Mouse (Mus musculus) embryonic facial prominence, embryonic 14.5 days (tissue): Measurements from ENCODE around the gene R3hdm4. TPM values are rescaled to one million over a fixed set of nuclear protein-coding genes. Genes with fewer than 3 reads are reported as not detected.
"Not testable (repeated sequence)": the region's sequence is repeated elsewhere in the genome, so short reads cannot be mapped to it uniquely, and the experiment has no call there.

Experiments used
- ATAC-seq: fragments of 200-750 bp; cut with Nextera tagmentation; 2 replicates; pipeline ENCODE4 v1.8.0; 2017; ENCODE audit warnings: low read depth, moderate number of reproducible peaks, moderate TSS enrichment
- DNase-seq: peaks from one replicate; pipeline ENCODE4 v3.0.0-alpha.2; 2015; ENCODE audit warnings: low spot score
- H3K27ac ChIP-seq: fragments of 300-500 bp; sonication (generic); replicated peaks from 2 replicates; pipeline ENCODE4 v1.5.1; 2014; ENCODE audit warnings: low read depth, mild to moderate bottlenecking, low read length, moderate library complexity
- H3K27me3 ChIP-seq: fragments of 300-500 bp; sonication (generic); replicated peaks from 2 replicates; pipeline ENCODE4 v1.6.1; 2014; ENCODE audit warnings: low read length; ENCODE audit not compliant: control insufficient read depth, insufficient read depth
- H3K36me3 ChIP-seq: fragments of 300-500 bp; sonication (generic); 2 replicates; pipeline ENCODE4 v1.6.1; 2014; ENCODE audit warnings: low read length, mixed read lengths; ENCODE audit not compliant: control insufficient read depth, insufficient read depth
- H3K4me1 ChIP-seq: fragments of 300-500 bp; sonication (generic); 2 replicates; pipeline ENCODE4 v1.6.1; 2014; ENCODE audit warnings: antibody characterized with exemption, low read length; ENCODE audit not compliant: control insufficient read depth, insufficient read depth
- H3K4me2 ChIP-seq: fragments of 300-500 bp; sonication (generic); 2 replicates; pipeline ENCODE4 v1.6.1; 2014; ENCODE audit warnings: low read depth, mild to moderate bottlenecking, low read length, moderate library complexity, mixed read lengths
- H3K4me3 ChIP-seq: fragments of 300-500 bp; sonication (generic); 2 replicates; pipeline ENCODE4 v1.5.1; 2014; ENCODE audit warnings: low read depth, mild to moderate bottlenecking, low read length
- H3K9ac ChIP-seq: fragments of 300-500 bp; sonication (generic); 2 replicates; pipeline ENCODE4 v1.6.1; 2014; ENCODE audit warnings: low read depth, mild to moderate bottlenecking, low read length, moderate library complexity, mixed read lengths
- H3K9me3 ChIP-seq: fragments of 300-500 bp; sonication (generic); 2 replicates; pipeline ENCODE4 v1.6.1; 2016; ENCODE audit warnings: low read length; ENCODE audit not compliant: control insufficient read depth
- WGBS: fragments of 180-500 bp; shearing (Covaris S2); extraction: QIAGEN DNeasy Blood & Tissue Kit; methylation state at CpG from one replicate; pipeline ENCODE4 v1.1.7; 2014; 5-methylcytosine and 5-hydroxymethylcytosine counted together
- polyA plus RNA-seq: library from polyadenylated mRNA; unstranded; fragments of >200 nt; fragmentation: Nextera tagmentation; extraction: Ambion mirVana; gene quantifications from 2 replicates; pipeline ENCODE4 v1.2.1, GENCODE M21; 2014

The R3hdm4 gene
- polyA plus RNA-seq, 1 experiment from 2014 or later = 114 TPM

DNA sequence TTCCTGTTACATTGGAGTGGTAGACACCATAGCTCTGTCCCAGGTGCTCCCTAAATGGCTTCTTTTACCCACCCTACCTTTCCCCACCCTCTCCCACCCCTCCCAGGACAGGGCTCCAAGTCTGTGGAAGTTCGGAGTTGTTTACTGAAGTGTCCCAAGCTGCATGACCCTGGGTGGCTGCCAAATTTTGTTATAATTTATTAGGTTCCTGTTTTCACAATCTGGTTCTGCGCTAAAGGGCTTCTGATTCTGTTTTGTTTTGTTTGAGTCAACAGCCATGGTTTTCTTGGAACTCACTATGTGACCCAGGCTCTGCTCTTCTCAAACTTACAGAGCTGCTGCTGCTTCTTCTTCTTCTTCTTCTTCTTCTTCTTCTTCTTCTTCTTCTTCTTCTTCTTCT is 31.6 kb downstream of the R3hdm4 start:
- H3K27ac ChIP-seq = no peak overlapping the region
- no peaks in the 10 kb centered on the region for H3K9me3 ChIP-seq
- DNase-seq = no peak
- H3K27me3 ChIP-seq = no peaks in the 10 kb centered on the region
- WGBS = 71% methylated on average over 2 of the region's 2 CpGs
- ATAC-seq = no peak
- H3K9ac ChIP-seq = no peak overlapping the region
- H3K4me3 ChIP-seq = no peak overlapping the region
- no peak overlapping the region for H3K4me2 ChIP-seq
- H3K36me3 ChIP-seq = no peaks in the 10 kb centered on the region
- no peaks in the 10 kb centered on the region for H3K4me1 ChIP-seq

- 83% methylated on average over 8 of the region's 8 CpGs for WGBS
- no peak for ATAC-seq
- H3K27me3 ChIP-seq = no peaks in the 10 kb centered on the region
Observed at GRCm38 (mm10) chr10:79886611-79887010, 34.4 kb downstream of the R3hdm4 start.

GRCm38 (mm10) chr10:79886054-79886453 is 35.0 kb downstream of the R3hdm4 start, which contains the start of gene Elane:
Elane (plus strand) TSS chr10:79886247.
- Histone ChIP-seq H3K4me3 (no peak within 1 kb of the TSS), H3K36me3 (no peaks in the 10 kb centered on the region), H3K27me3 (no peaks in the 10 kb centered on the region), H3K4me1 (peaks cover 7% of the 10 kb centered on the region), H3K4me2 (no peak within 1 kb of the TSS), H3K9me3 (no peaks in the 10 kb centered on the region), H3K9ac (no peak within 1 kb of the TSS), H3K27ac (no peak within 1 kb of the TSS)
- DNase-seq (no peak), ATAC-seq (no peak)
- WGBS = 73% methylated on average over 6 of the region's 6 CpGs

More at GRCm38 (mm10) chr10:79886611-79887010, 34.4 kb downstream of the R3hdm4 start:
- Histone ChIP-seq H3K36me3 (no peaks in the 10 kb centered on the region), H3K9ac (no peak overlapping the region), H3K9me3 (no peaks in the 10 kb centered on the region), H3K4me3 (no peak overlapping the region), H3K4me1 (peaks cover 7% of the 10 kb centered on the region), H3K4me2 (no peak overlapping the region), H3K27ac (no peak overlapping the region)
- DNase-seq = no peak

- H3K27me3 ChIP-seq, H3K36me3 ChIP-seq, ATAC-seq, H3K4me2 ChIP-seq, H3K4me3 ChIP-seq, DNase-seq, H3K27ac ChIP-seq, H3K9ac ChIP-seq, H3K9me3 ChIP-seq: not testable (repeated sequence)
- 77% methylated on average over 3 of the region's 3 CpGs for whole genome bisulfite sequencing
- H3K4me1 ChIP-seq = peaks cover 12% of the 10 kb centered on the region
Observed at GRCm38 (mm10) chr10:79884938-79885337, 36.1 kb downstream of the R3hdm4 start.

DNA sequence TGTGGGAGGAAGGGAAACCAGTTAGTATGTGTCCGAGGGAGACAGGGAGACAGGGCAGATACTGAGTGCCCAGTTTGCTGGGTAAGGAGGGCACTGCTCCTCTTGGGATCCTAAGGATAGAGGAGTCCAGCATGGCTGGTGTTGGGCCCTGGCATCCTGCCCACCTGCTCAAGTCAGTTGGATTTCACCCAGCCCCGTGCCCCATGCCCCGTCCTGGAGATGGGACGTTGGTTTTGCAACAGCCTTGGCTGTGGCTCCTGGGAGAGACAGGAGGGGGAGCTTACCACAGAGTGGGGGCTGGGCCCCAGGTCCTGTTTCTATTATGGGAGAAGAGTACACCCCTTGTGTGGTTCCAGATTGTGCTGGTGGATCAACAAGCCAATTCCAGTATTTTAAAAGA is 36.6 kb downstream of the R3hdm4 start:
- H3K9ac ChIP-seq = no peak overlapping the region
- H3K4me3 ChIP-seq = no peak overlapping the region
- H3K4me2 ChIP-seq = no peak overlapping the region
- no peaks in the 10 kb centered on the region for H3K36me3 ChIP-seq
- no peaks in the 10 kb centered on the region for H3K9me3 ChIP-seq
- ATAC-seq = no peak
- no peak overlapping the region for H3K27ac ChIP-seq
- H3K27me3 ChIP-seq = no peaks in the 10 kb centered on the region
- 75% methylated on average over 4 of the region's 4 CpGs for WGBS
- H3K4me1 ChIP-seq = peaks cover 12% of the 10 kb centered on the region
- no peak for DNase-seq

DNA sequence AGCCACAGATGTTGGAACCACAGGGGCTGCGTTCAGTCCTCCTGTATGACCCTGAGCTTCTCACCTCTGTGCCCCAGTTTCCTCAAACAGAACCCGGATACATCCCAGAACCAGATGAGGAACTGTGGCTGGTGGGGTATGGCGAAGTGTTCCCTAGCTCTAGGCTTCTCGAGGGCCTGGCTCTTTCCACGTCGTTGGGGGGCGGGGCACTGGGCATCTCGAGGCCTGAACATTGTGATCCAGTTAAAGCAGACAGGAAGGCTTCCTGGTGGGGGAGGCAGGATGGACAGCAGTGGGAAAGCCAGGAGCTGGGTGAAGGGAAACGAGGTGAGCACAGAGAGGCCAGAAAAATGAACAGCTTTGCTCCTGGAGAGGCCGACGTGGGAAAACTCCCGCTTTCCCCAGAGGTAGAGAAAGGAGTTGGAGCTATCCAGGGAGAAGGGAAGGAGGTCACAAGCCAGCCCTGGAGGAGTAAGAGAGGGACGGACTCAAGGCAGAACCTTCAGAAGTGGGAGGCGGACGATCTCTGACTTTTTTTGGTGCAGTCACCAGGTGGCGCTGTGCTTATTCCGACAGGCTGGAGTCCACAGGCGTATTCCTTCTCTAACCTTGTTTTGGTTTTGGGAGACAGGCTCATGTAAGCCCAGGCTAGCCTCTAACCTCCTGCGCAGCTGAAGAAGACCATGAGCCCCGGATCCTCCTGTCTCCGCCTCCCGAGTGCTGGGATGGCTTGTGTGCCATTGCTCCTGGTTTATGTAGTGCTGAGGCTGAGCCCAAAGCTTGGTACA is 37.5 kb downstream of the R3hdm4 start:
- H3K36me3 ChIP-seq = no peaks in the 10 kb centered on the region
- peak; percentile 87 for DNase-seq

GRCm38 (mm10) chr10:79881981-79882380 is 39.0 kb downstream of the R3hdm4 start:
- peak overlapping the region; percentile 46; the same call in 1 of the 2 replicates for H3K9ac ChIP-seq
- no peaks in the 10 kb centered on the region for H3K36me3 ChIP-seq
- no peak for DNase-seq
- peak overlapping the region; percentile 19 for H3K4me3 ChIP-seq
- WGBS = 10% methylated on average over 22 of the region's 22 CpGs
- ATAC-seq = no peak
- no peaks in the 10 kb centered on the region for H3K9me3 ChIP-seq
- peak overlapping the region; percentile 48 for H3K4me2 ChIP-seq
- no peaks in the 10 kb centered on the region for H3K27me3 ChIP-seq
- no peak overlapping the region for H3K27ac ChIP-seq
- peaks cover 12% of the 10 kb centered on the region for H3K4me1 ChIP-seq

More for the DNA sequence above, 37.5 kb downstream of the R3hdm4 start:
- H3K27ac ChIP-seq = no peak overlapping the region
- no peak overlapping the region for H3K4me3 ChIP-seq
- no peaks in the 10 kb centered on the region for H3K27me3 ChIP-seq
- 15% methylated on average over 22 of the region's 22 CpGs for WGBS
- peaks cover 12% of the 10 kb centered on the region for H3K4me1 ChIP-seq
- H3K4me2 ChIP-seq = peak overlapping the region; percentile 7; the same call in 1 of the 2 replicates
- no peaks in the 10 kb centered on the region for H3K9me3 ChIP-seq
- H3K9ac ChIP-seq = peak overlapping the region; percentile 2; the same call in 1 of the 2 replicates
- ATAC-seq = peak; percentile 34; the same call in 1 of the 2 replicates

DNA sequence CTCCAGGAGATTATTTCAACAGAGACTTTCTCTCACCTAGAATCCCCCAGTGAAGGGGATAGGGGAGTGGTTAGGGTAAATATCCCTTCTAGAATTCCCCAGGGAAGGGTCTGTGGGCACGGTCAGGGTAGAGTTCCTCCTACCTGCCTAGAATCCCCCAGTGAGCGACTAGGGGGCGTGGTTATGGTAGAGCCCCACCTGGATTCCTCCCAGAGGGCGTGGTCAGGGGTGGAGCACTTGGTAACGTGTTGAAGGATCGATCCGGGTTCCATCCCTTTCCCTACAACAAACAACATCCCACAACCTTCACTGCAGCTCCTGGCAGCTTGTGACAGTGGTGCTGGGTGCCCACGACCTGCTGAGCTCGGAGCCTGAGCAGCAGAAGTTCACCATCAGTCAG is 40.3 kb downstream of the R3hdm4 start:
- no peak overlapping the region for H3K27ac ChIP-seq
- H3K9ac ChIP-seq = no peak overlapping the region
- no peaks in the 10 kb centered on the region for H3K27me3 ChIP-seq
- H3K9me3 ChIP-seq = no peaks in the 10 kb centered on the region
- 12% methylated on average over 9 of the region's 9 CpGs for WGBS
- H3K4me2 ChIP-seq = peak overlapping the region; percentile 12; the same call in 1 of the 2 replicates
- H3K4me3 ChIP-seq = no peak overlapping the region
- DNase-seq (peak; percentile 55), ATAC-seq (peak; percentile 19; the same call in 1 of the 2 replicates)
- H3K4me1 ChIP-seq = peaks cover 12% of the 10 kb centered on the region
- H3K36me3 ChIP-seq = no peaks in the 10 kb centered on the region

- Histone ChIP-seq H3K9me3 (no peaks in the 10 kb centered on the region), H3K9ac (no peak overlapping the region), H3K27ac (no peak overlapping the region), H3K4me1 (peaks cover 17% of the 10 kb centered on the region), H3K4me2 (no peak overlapping the region), H3K27me3 (no peaks in the 10 kb centered on the region), H3K36me3 (no peaks in the 10 kb centered on the region), H3K4me3 (no peak overlapping the region)
- no peak for DNase-seq
- no peak for ATAC-seq
- WGBS = 60% methylated on average over 1 of the region's 3 CpGs
Observed at GRCm38 (mm10) chr10:79879527-79879926, 41.5 kb downstream of the R3hdm4 start.
